Comparison of ENCODE assay signal across 6 mouse cellular contexts in genomic region chr17:50570228-50570627, GRCm38 (mm10).
DNase-seq lines count a peak whose midpoint lies in the region; ATAC-seq lines count a peak whose summit lies in the region.
"Not testable (repeated sequence)": the region's sequence is repeated elsewhere in the genome, so short reads cannot be mapped to it uniquely, and the experiment has no call there.

No protein-coding gene starts in this region.

- H3K4me1 ChIP-seq in hindbrain, embryonic 13.5 days (replicated peaks); limb, embryonic 13.5 days; midbrain, embryonic 14.5 days (ENCODE audit: control insufficient read depth, insufficient read depth, low read length): not testable (repeated sequence)

- not testable (repeated sequence) for H3K27ac ChIP-seq in hindbrain, embryonic 13.5 days; limb, embryonic 13.5 days; midbrain, embryonic 14.5 days (replicated peaks; ENCODE audit: low read depth, low read length)

- H3K9ac ChIP-seq in hindbrain, embryonic 13.5 days; limb, embryonic 13.5 days; midbrain, embryonic 14.5 days (replicated peaks; ENCODE audit: low read length): not testable (repeated sequence)

- WGBS in hindbrain, embryonic 13.5 days, result 97% methylated on average over 5 of the region's 5 CpGs
- WGBS in limb, embryonic 13.5 days, result 87% methylated on average over 5 of the region's 5 CpGs
- 97% methylated on average over 5 of the region's 5 CpGs for whole genome bisulfite sequencing in midbrain, embryonic 14.5 days

- not testable (repeated sequence) for H3K9me3 ChIP-seq in hindbrain, embryonic 13.5 days; limb, embryonic 13.5 days; midbrain, embryonic 14.5 days (ENCODE audit: control insufficient read depth, low read length)

- not testable (repeated sequence) for H3K27me3 ChIP-seq in hindbrain, embryonic 13.5 days; limb, embryonic 13.5 days; midbrain, embryonic 14.5 days (ENCODE audit: control insufficient read depth, insufficient read depth, low read length)

- H3K36me3 ChIP-seq in hindbrain, embryonic 13.5 days; limb, embryonic 13.5 days; midbrain, embryonic 14.5 days (ENCODE audit: control insufficient read depth, insufficient read depth, low read length): not testable (repeated sequence)

- peak; percentile 3 for ATAC-seq in activated CD4-positive, CD25-positive, alpha-beta regulatory T cell, adult 4 months
- 0 out of 2 replicates have a peak, but pooled peaks have one; percentile 74 for ATAC-seq in erythroid progenitor cell, adult 5-6 weeks (replicated peaks; ENCODE audit: low FRiP score, poor library complexity, severe bottlenecking)
- 0 out of 2 replicates have a peak, but pooled peaks have one; percentile 68 for ATAC-seq in hindbrain, embryonic 13.5 days (ENCODE audit: low FRiP score)
- peak; percentile 59; the same call in 1 of the 2 replicates for ATAC-seq in limb, embryonic 13.5 days (ENCODE audit: low FRiP score, low read depth)
- ATAC-seq in midbrain, embryonic 14.5 days (ENCODE audit: low FRiP score, low TSS enrichment), result peak; percentile 70; the same call in 1 of the 2 replicates
- peak; percentile 83; the same call in 1 of the 2 replicates for ATAC-seq in monocyte, adult 5-6 weeks (replicated peaks; ENCODE audit: insufficient number of reproducible peaks, low FRiP score, low TSS enrichment, poor library complexity, severe bottlenecking)

- H3K4me3 ChIP-seq in hindbrain, embryonic 13.5 days; limb, embryonic 13.5 days; midbrain, embryonic 14.5 days (replicated peaks; ENCODE audit: low read depth, low read length): not testable (repeated sequence)

- H3K4me2 ChIP-seq in hindbrain, embryonic 13.5 days; limb, embryonic 13.5 days (replicated peaks); midbrain, embryonic 14.5 days (ENCODE audit: low read length): not testable (repeated sequence)

- DNase-seq in midbrain, embryonic 14.5 days, result not testable (repeated sequence)

Comparison
In these comparisons a context has a peak if more than half of its experiments do, and no peak if none do; other contexts are left out.
1. ATAC-seq: peak in every context shown above with its lines; median percentile 83 in monocyte, adult 5-6 weeks; 74 in erythroid progenitor cell, adult 5-6 weeks; 70 in midbrain, embryonic 14.5 days; 68 in hindbrain, embryonic 13.5 days; 59 in limb, embryonic 13.5 days; 3 in activated CD4-positive, CD25-positive, alpha-beta regulatory T cell, adult 4 months.